Mouse (Mus musculus) ovary, postnatal 36 days (tissue): ENCODE results near the gene Gpr162.
"Not testable (repeated sequence)": the region's sequence is repeated elsewhere in the genome, so short reads cannot be mapped to it uniquely, and the experiment has no call there.

Experiments
- DNase-seq: peaks from one replicate; pipeline ENCODE4 v3.0.0; 2022; ENCODE audit warnings: low spot score, mixed read lengths

The Gpr162 gene

DNA sequence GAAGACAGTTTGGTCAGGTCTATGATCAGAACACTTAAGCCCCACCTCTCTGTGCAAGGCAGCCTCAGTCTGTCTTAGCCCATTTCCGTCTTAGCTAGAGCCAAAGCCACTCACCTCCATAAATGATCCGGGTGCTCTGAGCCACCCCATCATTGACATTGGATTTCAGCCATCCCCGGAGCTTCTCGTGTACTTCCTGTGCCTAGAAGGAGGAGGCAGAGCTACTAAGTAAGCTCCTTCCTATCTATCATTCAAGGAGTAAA lies 52.4 kb downstream of the Gpr162 start:
- no peak for DNase-seq

DNA sequence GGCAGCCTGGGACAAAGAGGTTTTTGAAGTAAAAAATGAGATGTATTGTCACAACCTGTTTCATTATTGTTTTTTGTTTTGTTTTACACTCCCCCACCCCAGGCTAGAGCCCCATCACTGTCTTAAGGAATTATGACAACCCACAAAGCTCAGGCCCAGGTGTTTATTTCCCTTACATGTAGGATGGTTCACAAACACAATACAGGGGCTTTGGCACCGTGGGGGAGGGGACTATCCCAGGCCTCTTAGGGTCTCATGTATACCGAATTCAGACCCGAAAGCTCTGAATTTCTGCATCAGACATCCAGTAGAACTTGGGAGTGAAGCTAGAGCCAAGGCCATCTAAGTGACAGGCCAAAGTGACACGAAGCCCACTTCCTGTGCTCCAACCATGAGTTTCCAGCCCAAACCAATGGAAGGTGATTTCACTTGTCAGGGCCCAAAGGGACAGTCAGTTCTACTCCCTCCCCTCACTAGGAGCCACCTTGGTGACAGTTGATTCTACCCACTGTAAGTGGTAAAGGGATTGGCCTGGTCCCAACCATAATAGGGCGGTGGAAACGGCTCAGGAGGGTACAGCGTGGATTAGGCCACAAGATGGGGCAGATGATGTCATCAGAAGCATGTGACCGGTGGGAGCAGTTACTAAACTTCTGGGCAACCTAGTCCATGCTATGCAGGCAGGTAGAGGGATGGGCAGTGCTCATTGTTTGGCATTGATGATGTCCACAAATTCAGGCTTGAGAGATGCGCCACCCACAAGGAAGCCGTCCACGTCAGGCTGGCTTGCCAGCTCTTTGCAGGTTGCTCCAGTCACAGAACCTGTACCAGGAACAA lies 53.0 kb downstream of the Gpr162 start:
- DNase-seq = not testable (repeated sequence)

DNA sequence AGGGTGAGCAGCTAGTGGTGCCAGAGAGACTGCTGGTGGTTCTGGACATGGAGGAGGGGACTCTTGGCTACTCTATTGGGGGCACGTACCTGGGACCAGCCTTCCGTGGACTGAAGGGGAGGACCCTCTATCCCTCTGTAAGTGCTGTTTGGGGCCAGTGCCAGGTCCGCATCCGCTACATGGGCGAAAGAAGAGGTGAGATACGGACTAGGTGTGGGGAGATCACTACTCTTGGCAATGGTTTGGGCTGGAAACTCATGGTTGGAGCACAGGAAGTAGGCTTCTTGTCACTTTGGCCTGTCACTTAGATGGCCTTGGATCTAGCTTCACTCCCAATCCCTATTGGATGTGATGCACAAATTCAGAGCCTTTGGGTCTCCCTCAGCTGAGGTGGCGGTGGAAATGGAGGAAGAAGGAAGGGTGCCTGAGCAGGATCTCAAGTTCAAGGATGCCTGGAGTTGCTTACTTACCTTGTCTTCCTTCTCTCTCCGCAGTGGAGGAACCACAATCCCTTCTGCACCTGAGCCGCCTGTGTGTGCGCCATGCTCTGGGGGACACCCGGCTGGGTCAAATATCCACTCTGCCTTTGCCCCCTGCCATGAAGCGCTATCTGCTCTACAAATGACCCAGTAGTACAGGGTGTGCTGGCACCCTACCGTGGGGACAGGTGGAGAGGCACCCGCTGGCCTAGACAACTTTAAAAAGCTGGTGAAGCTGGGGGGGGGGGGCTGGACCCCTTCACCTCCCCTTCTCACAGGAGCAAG lies 53.8 kb downstream of the Gpr162 start:
- DNase-seq = no peak

DNA sequence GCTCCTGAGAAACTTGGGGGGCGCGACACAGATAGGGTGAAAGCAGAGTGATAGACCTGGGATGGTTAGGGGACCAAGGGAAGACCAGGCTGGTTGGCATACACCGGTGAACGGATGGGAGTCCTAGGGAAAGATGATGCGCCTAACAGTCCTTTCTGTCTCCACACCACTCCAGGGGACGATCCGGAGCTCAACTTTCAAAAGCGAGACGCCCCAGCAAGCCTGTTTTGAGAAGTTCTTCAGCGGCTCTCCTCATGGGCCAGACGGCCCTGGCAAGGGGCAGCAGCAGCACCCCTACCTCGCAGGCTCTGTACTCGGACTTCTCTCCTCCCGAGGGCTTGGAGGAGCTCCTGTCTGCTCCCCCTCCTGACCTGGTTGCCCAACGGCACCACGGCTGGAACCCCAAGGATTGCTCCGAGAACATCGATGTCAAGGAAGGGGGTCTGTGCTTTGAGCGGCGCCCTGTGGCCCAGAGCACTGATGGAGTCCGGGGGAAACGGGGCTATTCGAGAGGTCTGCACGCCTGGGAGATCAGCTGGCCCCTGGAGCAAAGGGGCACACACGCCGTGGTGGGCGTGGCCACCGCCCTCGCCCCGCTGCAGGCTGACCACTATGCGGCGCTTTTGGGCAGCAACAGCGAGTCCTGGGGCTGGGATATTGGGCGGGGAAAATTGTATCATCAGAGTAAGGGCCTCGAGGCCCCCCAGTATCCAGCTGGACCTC lies 54.6 kb downstream of the Gpr162 start:
- peak; percentile 87 for DNase-seq
